Mouse (Mus musculus): ENCODE measurements around the gene Rbp2. TPM values are rescaled to one million over a fixed set of nuclear protein-coding genes. Genes with fewer than 3 reads are reported as not detected.

Gene Rbp2
- not detected in 2 replicates for polyA plus RNA-seq (2012; rRNA removed)

- TF ChIP-seq POLR2A (IDR thresholded peaks at IDR 0.05; ENCODE audit: extremely low read depth, insufficient read depth, low read length) (no peak), CTCF (IDR thresholded peaks at IDR 0.05; ENCODE audit: extremely low read depth, insufficient read depth, low read length) (no peak)
- Histone ChIP-seq H3K4me3 (ENCODE audit: insufficient read depth, low read length) (no peak within 1 kb of the TSS), H3K4me1 (ENCODE audit: control insufficient read depth, insufficient read depth, low read length) (no peaks in the 10 kb centered on the region), H3K27ac (ENCODE audit: insufficient read depth, low read length) (no peak within 1 kb of the TSS)
Observed at GRCm38 (mm10) chr9:98485815-98486214, at the start of gene Rbp2. TSS of gene Rbp2 (plus strand) at chr9:98486115.

GRCm38 (mm10) chr9:98437819-98438218 is 48.1 kb upstream of the Rbp2 start:
- TF ChIP-seq POLR2A (IDR thresholded peaks at IDR 0.05; ENCODE audit: extremely low read depth, insufficient read depth, low read length) (no peak), CTCF (IDR thresholded peaks at IDR 0.05; ENCODE audit: extremely low read depth, insufficient read depth, low read length) (no peak)

GRCm38 (mm10) chr9:98439091-98439490 is 46.8 kb upstream of the Rbp2 start:
- no peaks in the 10 kb centered on the region for H3K4me1 ChIP-seq (ENCODE audit: control insufficient read depth, insufficient read depth, low read length)
- H3K27ac ChIP-seq (ENCODE audit: insufficient read depth, low read length) = no peak overlapping the region
- no peak overlapping the region for H3K4me3 ChIP-seq (ENCODE audit: insufficient read depth, low read length)
- TF ChIP-seq POLR2A (IDR thresholded peaks at IDR 0.05; ENCODE audit: extremely low read depth, insufficient read depth, low read length) (no peak), CTCF (IDR thresholded peaks at IDR 0.05; ENCODE audit: extremely low read depth, insufficient read depth, low read length) (no peak)

More at GRCm38 (mm10) chr9:98437819-98438218, 48.1 kb upstream of the Rbp2 start:
- Histone ChIP-seq H3K27ac (ENCODE audit: insufficient read depth, low read length) (no peak overlapping the region), H3K4me3 (ENCODE audit: insufficient read depth, low read length) (no peak overlapping the region), H3K4me1 (ENCODE audit: control insufficient read depth, insufficient read depth, low read length) (no peaks in the 10 kb centered on the region)

GRCm38 (mm10) chr9:98442638-98443037 is 43.3 kb upstream of the Rbp2 start:
- Histone ChIP-seq H3K4me3 (ENCODE audit: insufficient read depth, low read length) (no peak overlapping the region), H3K27ac (ENCODE audit: insufficient read depth, low read length) (no peak overlapping the region), H3K4me1 (ENCODE audit: control insufficient read depth, insufficient read depth, low read length) (no peaks in the 10 kb centered on the region)
- TF ChIP-seq CTCF (IDR thresholded peaks at IDR 0.05; ENCODE audit: extremely low read depth, insufficient read depth, low read length) = peak; percentile 71
- no peak for TF ChIP-seq POLR2A (IDR thresholded peaks at IDR 0.05; ENCODE audit: extremely low read depth, insufficient read depth, low read length)

GRCm38 (mm10) chr9:98445359-98446149 is 40.4 kb upstream of the Rbp2 start:
- H3K4me1 ChIP-seq (ENCODE audit: control insufficient read depth, insufficient read depth, low read length) = no peaks in the 10 kb centered on the region
- H3K4me3 ChIP-seq (ENCODE audit: insufficient read depth, low read length) = no peak overlapping the region
- H3K27ac ChIP-seq (ENCODE audit: insufficient read depth, low read length) = no peak overlapping the region
- TF ChIP-seq POLR2A (IDR thresholded peaks at IDR 0.05; ENCODE audit: extremely low read depth, insufficient read depth, low read length) (no peak), CTCF (IDR thresholded peaks at IDR 0.05; ENCODE audit: extremely low read depth, insufficient read depth, low read length) (no peak)

GRCm38 (mm10) chr9:98450976-98451375 is 34.9 kb upstream of the Rbp2 start:
- Histone ChIP-seq H3K4me3 (ENCODE audit: insufficient read depth, low read length) (no peak overlapping the region), H3K4me1 (ENCODE audit: control insufficient read depth, insufficient read depth, low read length) (no peaks in the 10 kb centered on the region), H3K27ac (ENCODE audit: insufficient read depth, low read length) (no peak overlapping the region)
- no peak for TF ChIP-seq POLR2A (IDR thresholded peaks at IDR 0.05; ENCODE audit: extremely low read depth, insufficient read depth, low read length)

GRCm38 (mm10) chr9:98466709-98467108 is 19.2 kb upstream of the Rbp2 start:
- Histone ChIP-seq H3K4me1 (ENCODE audit: control insufficient read depth, insufficient read depth, low read length) (no peaks in the 10 kb centered on the region), H3K4me3 (ENCODE audit: insufficient read depth, low read length) (no peak overlapping the region), H3K27ac (ENCODE audit: insufficient read depth, low read length) (no peak overlapping the region)
- TF ChIP-seq POLR2A (IDR thresholded peaks at IDR 0.05; ENCODE audit: extremely low read depth, insufficient read depth, low read length) (no peak), CTCF (IDR thresholded peaks at IDR 0.05; ENCODE audit: extremely low read depth, insufficient read depth, low read length) (no peak)

GRCm38 (mm10) chr9:98480172-98480749 is 5.7 kb upstream of the Rbp2 start:
- TF ChIP-seq CTCF (IDR thresholded peaks at IDR 0.05; ENCODE audit: extremely low read depth, insufficient read depth, low read length) (no peak), POLR2A (IDR thresholded peaks at IDR 0.05; ENCODE audit: extremely low read depth, insufficient read depth, low read length) (no peak)
- H3K4me3 ChIP-seq (ENCODE audit: insufficient read depth, low read length) = no peak overlapping the region

GRCm38 (mm10) chr9:98482256-98482655 is 3.7 kb upstream of the Rbp2 start:
- TF ChIP-seq CTCF (IDR thresholded peaks at IDR 0.05; ENCODE audit: extremely low read depth, insufficient read depth, low read length) (no peak), POLR2A (IDR thresholded peaks at IDR 0.05; ENCODE audit: extremely low read depth, insufficient read depth, low read length) (no peak)
- Histone ChIP-seq H3K4me1 (ENCODE audit: control insufficient read depth, insufficient read depth, low read length) (no peaks in the 10 kb centered on the region), H3K4me3 (ENCODE audit: insufficient read depth, low read length) (no peak overlapping the region), H3K27ac (ENCODE audit: insufficient read depth, low read length) (no peak overlapping the region)

More at GRCm38 (mm10) chr9:98480172-98480749, 5.7 kb upstream of the Rbp2 start:
- H3K27ac ChIP-seq (ENCODE audit: insufficient read depth, low read length) = no peak overlapping the region
- no peaks in the 10 kb centered on the region for H3K4me1 ChIP-seq (ENCODE audit: control insufficient read depth, insufficient read depth, low read length)

GRCm38 (mm10) chr9:98485020-98485419 is 895 bp upstream of the Rbp2 start:
- Histone ChIP-seq H3K4me3 (ENCODE audit: insufficient read depth, low read length) (no peak overlapping the region), H3K27ac (ENCODE audit: insufficient read depth, low read length) (no peak overlapping the region), H3K4me1 (ENCODE audit: control insufficient read depth, insufficient read depth, low read length) (no peaks in the 10 kb centered on the region)
- TF ChIP-seq CTCF (IDR thresholded peaks at IDR 0.05; ENCODE audit: extremely low read depth, insufficient read depth, low read length) = no peak

Measured in cortical plate, adult 2 months (tissue).